Mouse (Mus musculus) embryonic facial prominence, embryonic 10.5 days (tissue): ENCODE results near the gene Ptrhd1. TPM values are rescaled to one million over a fixed set of nuclear protein-coding genes. Genes with fewer than 3 reads are reported as not detected.
"Not testable (repeated sequence)": the region's sequence is repeated elsewhere in the genome, so short reads cannot be mapped to it uniquely, and the experiment has no call there.

ENCODE experiments used
- DNase-seq: peaks from one replicate; pipeline ENCODE4 v3.0.0-alpha.2; 2017; ENCODE audit warnings: low spot score
- H3K27ac ChIP-seq: fragments of 300-500 bp; sonication (generic); replicated peaks from 2 replicates; pipeline ENCODE4 v1.5.1; 2016; ENCODE audit warnings: mild to moderate bottlenecking
- H3K27me3 ChIP-seq: fragments of 300-500 bp; sonication (generic); replicated peaks from 2 replicates; pipeline ENCODE4 v1.6.1; 2016; ENCODE audit warnings: low read depth, mild to moderate bottlenecking; ENCODE audit not compliant: poor library complexity, severe bottlenecking
- H3K36me3 ChIP-seq: fragments of 300-500 bp; sonication (generic); replicated peaks from 2 replicates; pipeline ENCODE4 v1.6.1; 2016; ENCODE audit warnings: mild to moderate bottlenecking, moderate library complexity
- H3K4me1 ChIP-seq: fragments of 300-500 bp; sonication (generic); 2 replicates; pipeline ENCODE4 v1.6.1; 2016
- H3K4me3 ChIP-seq: fragments of 300-500 bp; sonication (generic); 2 replicates; pipeline ENCODE4 v1.5.1; 2016; ENCODE audit warnings: mild to moderate bottlenecking, moderate library complexity
- H3K9me3 ChIP-seq: fragments of 300-500 bp; sonication (generic); 2 replicates; pipeline ENCODE4 v1.6.1; 2016; ENCODE audit warnings: mild to moderate bottlenecking
- WGBS: fragments of 180-500 bp; shearing (Covaris S2); methylation state at CpG from one replicate; pipeline ENCODE4 v1.1.7; 2016; 5-methylcytosine and 5-hydroxymethylcytosine counted together
- polyA plus RNA-seq: library from polyadenylated mRNA; unstranded; fragments of >200 nt; fragmentation: Nextera tagmentation; extraction: Ambion mirVana; gene quantifications from 2 replicates; pipeline ENCODE4 v1.2.1, GENCODE M21; 2016

Ptrhd1 gene
- polyA plus RNA-seq, 1 experiment from 2014 or later: 6.0 TPM

DNA sequence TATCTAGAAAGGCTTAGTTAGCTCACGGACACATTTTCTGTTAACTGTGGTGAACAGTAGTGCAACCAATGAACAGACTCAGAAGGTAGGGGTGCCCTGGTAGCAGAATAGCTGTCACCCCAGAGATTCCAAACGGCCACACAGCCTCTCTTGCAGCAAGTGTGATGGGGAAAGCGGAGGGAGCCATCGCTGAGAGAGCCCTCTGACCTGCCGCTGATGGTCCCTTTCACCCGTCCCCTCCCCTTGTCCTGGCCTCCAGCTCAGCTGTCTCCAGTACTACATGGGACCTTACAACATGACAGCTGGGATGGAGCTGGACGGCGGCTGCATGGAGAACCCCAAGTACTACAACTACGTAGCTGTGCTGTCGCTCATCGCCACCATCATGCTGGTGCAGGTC, 27.7 kb upstream of the Ptrhd1 start:
- Histone ChIP-seq H3K36me3 (peaks cover 78% of the 10 kb centered on the region), H3K4me1 (peaks cover 2% of the 10 kb centered on the region; the same call in 1 of the 2 replicates), H3K4me3 (no peak overlapping the region), H3K9me3 (no peaks in the 10 kb centered on the region), H3K27me3 (no peaks in the 10 kb centered on the region), H3K27ac (no peak overlapping the region)
- DNase-seq: no peak
- WGBS: 97% methylated on average over 11 of the region's 11 CpGs

DNA sequence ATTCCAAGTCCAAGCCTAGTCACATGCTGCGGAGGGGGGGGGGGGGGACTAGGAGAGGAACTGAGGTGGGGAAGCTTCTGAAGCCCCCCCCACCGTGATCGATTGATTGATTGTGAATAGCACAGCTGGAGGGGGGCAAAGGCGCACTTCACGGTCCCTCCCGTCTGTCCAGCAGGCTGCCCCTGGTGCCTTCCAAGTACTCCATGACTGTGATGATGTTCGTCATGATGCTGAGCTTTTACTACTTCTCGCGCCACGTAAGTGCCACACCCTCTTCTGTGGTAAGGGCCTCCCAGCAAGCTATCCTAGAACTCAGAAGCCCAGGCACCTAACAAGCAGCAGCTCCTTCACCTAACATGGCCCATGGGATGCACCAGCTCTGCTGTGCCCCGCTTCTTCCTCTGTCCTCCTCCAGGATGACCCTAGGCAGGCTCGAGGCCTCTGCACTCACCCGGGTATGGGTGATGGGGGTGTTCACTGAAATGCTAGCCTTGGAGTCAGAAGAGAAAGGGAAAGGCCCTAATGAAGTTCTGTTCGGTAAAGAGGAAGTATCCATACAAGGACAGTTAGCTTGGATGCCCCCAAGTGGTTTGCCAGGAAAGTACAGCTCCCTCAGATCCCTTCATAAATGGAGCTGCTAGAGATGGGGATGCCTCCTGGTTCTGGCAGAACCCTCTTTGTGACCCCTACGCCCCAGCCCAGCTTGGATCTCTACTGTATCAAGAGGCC, 25.3 kb upstream of the Ptrhd1 start:
- peak; percentile 38 for DNase-seq
- no peak overlapping the region for H3K4me3 ChIP-seq
- no peaks in the 10 kb centered on the region for H3K9me3 ChIP-seq
- H3K27me3 ChIP-seq: no peaks in the 10 kb centered on the region
- H3K36me3 ChIP-seq: peaks cover 92% of the 10 kb centered on the region
- 82% methylated on average over 15 of the region's 15 CpGs for WGBS
- H3K27ac ChIP-seq: no peak overlapping the region
- peaks cover 11% of the 10 kb centered on the region for H3K4me1 ChIP-seq

- WGBS: 95% methylated on average over 9 of the region's 9 CpGs
- Histone ChIP-seq H3K9me3 (no peaks in the 10 kb centered on the region), H3K4me1 (peaks cover 11% of the 10 kb centered on the region), H3K27ac (no peak overlapping the region), H3K36me3 (peaks cover 93% of the 10 kb centered on the region), H3K4me3 (no peak overlapping the region), H3K27me3 (no peaks in the 10 kb centered on the region)
- no peak for DNase-seq
Observed at GRCm38 (mm10) chr12:4209196-4209595, 24.6 kb upstream of the Ptrhd1 start.

GRCm38 (mm10) chr12:4211174-4211573, 22.7 kb upstream of the Ptrhd1 start:
- Histone ChIP-seq H3K9me3 (no peaks in the 10 kb centered on the region), H3K4me1 (peaks cover 11% of the 10 kb centered on the region), H3K4me3 (no peak overlapping the region), H3K27ac (no peak overlapping the region), H3K36me3 (peaks cover 95% of the 10 kb centered on the region), H3K27me3 (no peaks in the 10 kb centered on the region)
- 91% methylated on average over 9 of the region's 9 CpGs for WGBS
- no peak for DNase-seq

GRCm38 (mm10) chr12:4212908-4213307, 20.9 kb upstream of the Ptrhd1 start:
- H3K27ac ChIP-seq: peak overlapping the region; percentile 76
- no peaks in the 10 kb centered on the region for H3K9me3 ChIP-seq
- H3K27me3 ChIP-seq: no peaks in the 10 kb centered on the region
- no peak overlapping the region for H3K4me3 ChIP-seq
- peaks cover 99% of the 10 kb centered on the region for H3K36me3 ChIP-seq
- DNase-seq: peak; percentile 48
- H3K4me1 ChIP-seq: peaks cover 11% of the 10 kb centered on the region
- WGBS: 65% methylated on average over 8 of the region's 8 CpGs

DNA sequence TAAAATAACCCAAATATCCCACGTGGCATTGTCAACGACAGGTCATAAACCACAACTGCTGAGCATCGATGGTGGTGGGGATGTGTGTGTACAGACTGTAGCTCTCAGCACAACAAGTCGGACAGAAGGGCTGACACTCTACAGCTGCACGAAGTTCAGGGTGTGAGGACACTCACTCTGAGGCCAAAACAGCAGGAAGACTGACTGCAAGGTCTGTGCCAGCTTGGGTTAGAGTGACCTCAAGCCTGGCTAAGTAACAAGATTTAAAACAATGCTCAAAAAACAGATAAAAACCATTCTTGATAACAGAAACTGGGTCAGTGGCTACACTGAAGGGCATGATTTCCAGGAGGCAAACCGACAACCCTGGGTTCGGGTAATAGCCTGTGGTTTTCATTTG, 3.7 kb upstream of the Ptrhd1 start:
- peaks cover 64% of the 10 kb centered on the region for H3K36me3 ChIP-seq
- 90% methylated on average over 7 of the region's 7 CpGs for WGBS

GRCm38 (mm10) chr12:4232777-4233176, 1.1 kb upstream of the Ptrhd1 start:
- WGBS: 61% methylated on average over 4 of the region's 4 CpGs
- DNase-seq: no peak
- peaks cover 43% of the 10 kb centered on the region for H3K36me3 ChIP-seq

More for the DNA sequence above, 3.7 kb upstream of the Ptrhd1 start:
- Histone ChIP-seq H3K27ac (no peak overlapping the region), H3K4me3 (no peak overlapping the region), H3K4me1 (peaks cover 12% of the 10 kb centered on the region), H3K27me3 (no peaks in the 10 kb centered on the region), H3K9me3 (no peaks in the 10 kb centered on the region)
- DNase-seq: no peak

DNA sequence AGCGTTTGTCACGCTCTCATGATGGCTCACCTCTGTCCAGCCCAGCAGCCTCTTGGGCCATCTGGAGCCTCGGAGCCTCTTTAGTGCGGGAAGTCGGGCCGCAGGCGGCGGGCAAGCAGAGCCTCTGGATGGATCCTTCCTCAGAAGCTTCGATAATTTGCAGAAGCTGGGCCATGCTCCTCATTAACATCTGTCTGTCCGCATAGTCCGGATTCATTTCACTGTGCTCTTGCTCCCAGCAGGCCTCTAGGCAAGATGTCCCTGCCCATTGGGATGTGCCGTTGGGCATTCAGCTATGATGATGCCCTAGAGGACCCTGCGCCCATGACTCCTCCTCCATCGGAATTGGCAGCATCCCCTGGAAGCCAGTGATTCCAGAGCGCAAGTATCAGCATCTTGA, 3.7 kb downstream of the Ptrhd1 start:
- Histone ChIP-seq H3K9me3 (no peaks in the 10 kb centered on the region), H3K4me1 (peaks cover 11% of the 10 kb centered on the region), H3K36me3 (peaks cover 12% of the 10 kb centered on the region), H3K4me3 (no peak overlapping the region), H3K27ac (no peak overlapping the region), H3K27me3 (no peaks in the 10 kb centered on the region)
- 94% methylated on average over 15 of the region's 15 CpGs for WGBS
- DNase-seq: no peak

More at GRCm38 (mm10) chr12:4232777-4233176, 1.1 kb upstream of the Ptrhd1 start:
- H3K27me3 ChIP-seq: no peaks in the 10 kb centered on the region
- no peaks in the 10 kb centered on the region for H3K9me3 ChIP-seq
- H3K4me3 ChIP-seq: peak overlapping the region; percentile 80
- peaks cover 12% of the 10 kb centered on the region for H3K4me1 ChIP-seq
- H3K27ac ChIP-seq: no peak overlapping the region

GRCm38 (mm10) chr12:4240281-4240680, 6.5 kb downstream of the Ptrhd1 start:
- 79% methylated on average over 8 of the region's 8 CpGs for WGBS
- H3K9me3 ChIP-seq, H3K4me3 ChIP-seq, H3K27ac ChIP-seq, H3K4me1 ChIP-seq, DNase-seq, H3K27me3 ChIP-seq: not testable (repeated sequence)
- H3K36me3 ChIP-seq: peaks cover 12% of the 10 kb centered on the region

DNA sequence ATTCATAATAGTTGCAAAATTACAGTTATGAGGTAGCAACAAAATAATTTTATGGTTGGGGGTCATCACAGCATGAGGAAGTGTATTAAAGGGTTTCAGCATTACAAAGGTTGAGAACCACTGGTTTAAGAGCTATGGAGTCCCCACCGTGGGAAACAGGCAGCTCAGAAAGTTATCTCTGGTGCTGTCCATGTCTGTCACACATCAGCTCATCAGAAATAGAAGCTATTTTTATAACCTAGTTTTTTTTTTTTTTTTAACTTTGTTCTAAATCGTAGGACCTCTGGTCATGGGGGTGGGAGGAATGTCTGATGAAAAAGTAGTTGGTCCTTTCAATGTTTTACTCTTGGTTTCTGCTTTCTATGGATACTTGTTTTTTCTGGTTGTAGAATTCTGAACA, 10.0 kb downstream of the Ptrhd1 start:
- Histone ChIP-seq H3K4me3 (no peak overlapping the region), H3K4me1 (peaks cover 7% of the 10 kb centered on the region), H3K27me3 (no peaks in the 10 kb centered on the region), H3K9me3 (no peaks in the 10 kb centered on the region), H3K36me3 (no peaks in the 10 kb centered on the region), H3K27ac (no peak overlapping the region)
- DNase-seq: no peak
- 86% methylated on average over 2 of the region's 2 CpGs for WGBS

DNA sequence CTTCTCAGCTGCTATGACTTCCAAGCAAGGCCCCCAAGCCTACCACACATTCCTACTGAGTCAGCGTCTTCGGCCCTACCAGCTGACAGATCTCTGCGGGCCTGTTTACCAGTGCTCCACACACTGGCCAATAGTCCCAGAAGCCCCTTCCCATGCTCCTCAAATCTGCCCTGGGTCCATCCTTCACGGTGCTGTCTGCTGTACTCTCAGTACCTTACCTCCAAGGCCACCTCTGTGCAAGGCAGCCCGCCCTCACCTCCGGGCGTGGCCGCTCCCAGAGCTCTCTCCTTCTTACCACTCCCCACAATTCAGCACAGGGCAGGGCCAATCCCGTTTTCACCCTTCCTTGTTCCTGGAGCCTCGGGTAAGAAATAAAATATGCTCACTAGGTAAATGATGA, 11.9 kb downstream of the Ptrhd1 start:
- DNase-seq: no peak
- 85% methylated on average over 10 of the region's 10 CpGs for WGBS
- no peak overlapping the region for H3K4me3 ChIP-seq

GRCm38 (mm10) chr12:4249786-4250185, 16.0 kb downstream of the Ptrhd1 start:
- no peaks in the 10 kb centered on the region for H3K27me3 ChIP-seq
- no peak overlapping the region for H3K27ac ChIP-seq
- H3K4me3 ChIP-seq: no peak overlapping the region
- no peaks in the 10 kb centered on the region for H3K36me3 ChIP-seq
- WGBS: 93% methylated on average over 6 of the region's 6 CpGs
- DNase-seq: no peak
- peaks cover 6% of the 10 kb centered on the region for H3K4me1 ChIP-seq
- H3K9me3 ChIP-seq: no peaks in the 10 kb centered on the region

More for the DNA sequence above, 11.9 kb downstream of the Ptrhd1 start:
- Histone ChIP-seq H3K4me1 (peaks cover 6% of the 10 kb centered on the region), H3K9me3 (no peaks in the 10 kb centered on the region), H3K27ac (no peak overlapping the region), H3K27me3 (no peaks in the 10 kb centered on the region), H3K36me3 (no peaks in the 10 kb centered on the region)
